Mouse (Mus musculus): ENCODE data around the gene Wt1. TPM values are rescaled to one million over a fixed set of nuclear protein-coding genes. Genes with fewer than 3 reads are reported as not detected.

The Wt1 gene
- total RNA-seq (2021): under 1 TPM in 1 of 2 experiments, not detected in 1; 0.15 TPM
- long read RNA-seq, experiment 1, partial matches to known transcripts: 0 of 1 reads
- long read RNA-seq, experiment 1, other reads (novel, unspliced or antisense): 1 of 1 reads
- long read RNA-seq, experiment 2: 0 reads

- no peak for DNase-seq
- intact Hi-C loops (cut with DNase I): no loop called here
Observed at GRCm38 (mm10) chr2:105126279-105126678, at the start of gene Wt1. Gene Wt1, plus strand, starts transcription at chr2:105126529.

DNA sequence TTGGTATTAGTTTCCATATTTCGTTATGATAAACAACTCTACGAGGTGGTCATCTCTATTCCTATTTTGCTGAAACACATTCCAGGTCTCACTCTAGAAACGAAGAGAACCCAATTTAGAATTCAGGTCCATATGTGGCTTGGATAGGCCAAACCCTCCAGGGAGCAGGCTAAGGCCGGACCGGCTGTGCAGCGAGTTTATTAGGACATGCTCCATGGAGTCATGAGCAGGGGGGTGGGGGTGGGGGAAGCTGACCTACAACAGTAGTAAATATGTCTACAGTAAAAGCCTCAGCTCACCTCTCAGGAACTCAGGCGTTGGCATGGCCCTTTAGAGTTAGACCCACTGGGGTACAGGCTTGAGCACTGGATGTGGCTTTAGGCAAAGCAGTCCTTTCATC, 49.2 kb upstream of the Wt1 start:
- no peak for DNase-seq
- intact Hi-C loops (cut with DNase I): no loop called here

- DNase-seq: no peak
- intact Hi-C loops (cut with DNase I): no loop called here
Observed at GRCm38 (mm10) chr2:105082256-105082790, 44.0 kb upstream of the Wt1 start.

GRCm38 (mm10) chr2:105084035-105084434, 42.3 kb upstream of the Wt1 start:
- no peak for DNase-seq
- intact Hi-C loops (cut with DNase I): no loop called here

- no peak for DNase-seq
Observed at GRCm38 (mm10) chr2:105086081-105086480, 40.2 kb upstream of the Wt1 start.

DNA sequence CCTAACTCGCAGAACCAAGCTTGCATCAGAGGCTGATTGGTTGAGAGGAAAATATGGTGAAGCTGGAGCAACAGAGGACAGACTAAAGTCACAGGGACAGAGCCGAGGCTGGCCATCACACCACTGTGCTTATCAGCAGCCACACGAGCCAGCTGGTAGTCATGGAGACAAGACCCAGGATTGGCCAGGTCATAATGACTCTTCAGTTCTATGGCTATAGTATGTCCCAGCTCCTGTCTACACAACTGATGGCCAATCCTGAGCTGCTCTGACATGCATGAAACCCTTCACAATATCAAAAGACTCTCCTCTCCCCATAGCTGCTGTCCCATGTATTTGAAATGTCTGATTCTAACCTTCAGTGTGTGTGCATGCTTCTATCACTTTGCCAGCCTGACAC, 38.3 kb upstream of the Wt1 start:
- DNase-seq: no peak
- intact Hi-C loops (cut with DNase I): no loop called here

More at GRCm38 (mm10) chr2:105086081-105086480, 40.2 kb upstream of the Wt1 start:
- intact Hi-C loops (cut with DNase I): no loop called here

- intact Hi-C loops (cut with DNase I): no loop called here
- DNase-seq: no peak
Observed at GRCm38 (mm10) chr2:105089083-105089482, 37.2 kb upstream of the Wt1 start.

- intact Hi-C loops (cut with DNase I): no loop called here
- DNase-seq: no peak
Observed at GRCm38 (mm10) chr2:105089581-105090508, 36.5 kb upstream of the Wt1 start.

- intact Hi-C loops (cut with DNase I): no loop called here
- peak in 1 of 2 experiments; percentile 35 for DNase-seq
Observed at GRCm38 (mm10) chr2:105090991-105091390, 35.3 kb upstream of the Wt1 start.

DNA sequence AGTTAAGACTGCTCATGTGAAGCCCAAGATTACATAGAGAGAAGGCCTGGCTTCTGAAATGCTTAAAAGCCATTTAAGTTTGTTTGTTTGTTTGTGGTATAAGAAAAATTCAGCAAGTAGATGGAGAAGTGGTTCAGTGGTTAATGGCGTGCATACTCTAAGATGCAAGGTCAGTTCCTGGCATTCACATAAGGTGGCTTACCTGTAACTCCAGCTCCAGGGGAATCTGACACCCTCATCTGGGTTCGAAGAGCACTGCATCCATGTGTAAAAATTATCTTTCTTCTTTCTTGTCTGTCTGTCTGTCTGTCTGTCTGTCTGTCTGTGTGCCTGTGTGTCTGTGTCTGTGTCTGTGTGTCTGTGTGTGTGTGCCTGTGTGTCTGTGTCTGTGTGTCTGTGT, 34.6 kb upstream of the Wt1 start, which contains the start of gene Gm11060:
Gm11060 (plus strand) TSS at position 301 of the 400 bp plus-strand sequence.
- DNase-seq: no peak
- intact Hi-C loops (cut with DNase I): no loop called here

DNA sequence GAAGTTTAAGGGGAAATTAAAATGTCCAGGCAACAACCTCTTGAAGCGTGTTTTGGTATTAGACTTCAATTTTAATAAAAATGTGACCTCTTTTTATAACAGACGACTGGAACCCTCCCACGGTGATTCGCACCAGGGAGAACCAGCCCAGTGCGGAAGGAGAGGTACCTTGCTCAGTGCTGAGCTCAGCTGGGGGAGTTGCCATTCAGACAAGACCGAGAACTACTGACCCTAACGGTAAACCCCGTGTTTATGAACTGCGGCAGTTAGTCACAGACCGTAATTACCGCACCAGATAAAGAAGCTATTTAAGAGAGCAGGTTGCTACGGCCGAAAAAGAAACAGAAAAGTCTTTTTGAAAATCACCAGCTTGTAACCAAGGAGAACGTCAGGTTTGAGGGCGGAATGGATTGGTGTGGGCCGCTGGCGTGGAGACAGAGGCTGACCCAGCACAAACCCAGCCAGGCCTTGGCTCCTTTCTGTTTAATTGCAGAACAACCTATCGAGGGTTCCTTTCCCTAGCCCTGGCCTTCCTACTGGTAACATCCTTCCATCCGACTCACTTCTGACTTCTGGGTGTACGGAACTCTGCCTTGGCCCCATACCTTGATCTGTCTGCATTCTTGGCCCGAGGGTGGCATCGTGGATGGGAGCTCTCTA, 28.9 kb upstream of the Wt1 start:
- intact Hi-C loops (cut with DNase I): no loop called here
- DNase-seq: no peak

DNA sequence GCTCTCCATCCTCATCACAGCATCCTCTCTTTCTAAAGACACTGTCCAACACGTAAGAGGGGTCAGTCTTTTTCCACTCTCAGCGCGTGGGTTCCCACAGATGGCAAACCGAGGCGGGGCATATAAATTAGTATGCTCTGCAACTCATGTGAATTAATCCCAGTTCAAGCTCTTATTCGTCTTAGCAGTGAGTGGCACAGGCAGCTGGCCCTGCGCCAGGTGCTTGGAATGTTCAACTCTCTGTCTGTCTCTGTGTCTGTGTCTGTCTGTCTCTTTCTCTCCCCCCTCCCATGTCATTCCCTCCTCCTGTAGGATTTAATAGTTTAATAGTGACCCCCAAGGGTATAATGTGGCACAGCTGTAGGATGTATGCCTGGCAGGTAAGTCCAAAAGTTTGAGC, 26.9 kb upstream of the Wt1 start:
- intact Hi-C loops (cut with DNase I): no loop called here
- no peak for DNase-seq

- intact Hi-C loops (cut with DNase I): no loop called here
- no peak for DNase-seq
Observed at GRCm38 (mm10) chr2:105100541-105100940, 25.8 kb upstream of the Wt1 start.

GRCm38 (mm10) chr2:105108703-105109158, 17.6 kb upstream of the Wt1 start:
- intact Hi-C loops (cut with DNase I): no loop called here
- no peak for DNase-seq

DNA sequence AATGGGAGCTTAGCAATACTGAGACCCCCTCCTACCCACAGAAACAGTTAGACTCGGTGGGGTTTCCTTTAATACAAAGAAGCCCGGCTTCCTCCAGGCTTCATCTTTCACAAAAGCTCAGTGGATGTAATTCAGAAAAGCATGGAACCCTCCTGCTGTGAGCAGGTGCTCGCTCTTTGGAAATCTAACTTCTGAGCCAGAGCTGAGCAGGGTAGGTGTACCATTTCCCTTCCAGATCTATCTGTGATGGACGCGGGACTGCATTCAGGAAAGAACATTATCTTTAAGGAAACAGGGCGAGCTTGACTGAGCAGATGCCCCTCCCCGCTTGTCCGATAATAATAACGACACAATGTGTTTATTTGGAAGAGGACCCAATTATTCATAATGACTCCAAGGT, 12.3 kb upstream of the Wt1 start:
- intact Hi-C loops (cut with DNase I): no loop called here

GRCm38 (mm10) chr2:105117669-105118068, 8.7 kb upstream of the Wt1 start:
- DNase-seq: no peak

More for the DNA sequence above, 12.3 kb upstream of the Wt1 start:
- no peak for DNase-seq

GRCm38 (mm10) chr2:105122216-105122615, 4.1 kb upstream of the Wt1 start:
- intact Hi-C loops (cut with DNase I): no loop called here
- no peak for DNase-seq

More at GRCm38 (mm10) chr2:105117669-105118068, 8.7 kb upstream of the Wt1 start:
- intact Hi-C loops (cut with DNase I): no loop called here

- intact Hi-C loops (cut with DNase I): no loop called here
- no peak for DNase-seq
Observed at GRCm38 (mm10) chr2:105122886-105123285, 3.4 kb upstream of the Wt1 start.

DNA sequence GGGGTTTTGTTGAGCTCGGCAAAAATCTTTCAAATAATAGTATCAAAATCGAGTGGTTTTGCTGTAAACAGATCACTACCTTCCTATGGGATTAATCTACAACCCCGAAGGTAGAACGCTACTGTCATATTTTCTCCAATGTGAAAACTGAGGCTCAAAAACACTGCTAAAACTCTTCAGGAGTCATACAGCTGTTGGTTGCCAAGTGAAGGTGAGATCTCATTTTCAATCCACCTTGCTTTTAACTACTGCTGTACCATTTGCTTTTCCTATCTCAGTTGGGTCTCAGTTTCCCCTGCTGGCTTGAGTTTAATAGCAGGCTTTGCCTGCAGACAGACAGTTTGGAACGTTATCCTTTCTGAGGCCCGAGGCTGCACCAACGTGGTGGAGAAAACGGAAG, 2.9 kb upstream of the Wt1 start:
- intact Hi-C loops (cut with DNase I): no loop called here

GRCm38 (mm10) chr2:105123881-105124280, 2.4 kb upstream of the Wt1 start:
- intact Hi-C loops (cut with DNase I): no loop called here
- DNase-seq: no peak

More for the DNA sequence above, 2.9 kb upstream of the Wt1 start:
- no peak for DNase-seq

DNA sequence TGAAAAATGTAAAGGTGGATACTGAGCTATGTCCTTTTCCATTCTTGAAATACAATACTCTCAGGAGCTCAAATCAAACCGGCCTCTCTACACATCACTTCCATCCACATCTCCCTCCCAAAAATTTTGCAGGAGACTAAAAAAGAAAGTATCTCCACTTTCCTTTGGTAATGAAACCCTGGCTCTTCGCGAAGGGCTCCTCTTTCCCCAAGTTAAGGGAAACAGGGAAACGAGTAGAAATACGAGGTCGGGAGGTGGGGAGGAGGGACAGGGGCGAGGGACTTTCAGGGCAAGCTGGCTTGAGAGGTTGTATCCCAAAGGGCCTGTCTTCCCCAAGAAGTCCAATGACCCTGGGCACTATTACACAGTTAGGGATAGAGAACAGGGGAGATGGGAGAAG, 1.9 kb upstream of the Wt1 start:
- intact Hi-C loops (cut with DNase I): no loop called here

More for the DNA sequence above, 1.9 kb upstream of the Wt1 start:
- DNase-seq: no peak

All from gastrocnemius, postnatal 36 days (tissue).